Mouse (Mus musculus) common myeloid progenitor, adult 5-6 weeks (primary cell): ENCODE measurements at regions not wholly inside any gene's neighbourhood (a gene's known extent, or its start where the extent isn't known, plus 50 kb on each side); places are given as distances from the start of the nearest gene placed in this dataset.
A peak's percentile ranks its signal among the peaks of the same experiment; 100 is the strongest.
"Not testable (repeated sequence)": the region's sequence is repeated elsewhere in the genome, so short reads cannot be mapped to it uniquely, and the experiment has no call there.

Experiments used
- ATAC-seq: replicated peaks from 2 replicates; pipeline ENCODE4 v1.8.0; 2016; ENCODE audit warnings: low read depth, mild to moderate bottlenecking, moderate TSS enrichment, inconsistent platforms; ENCODE audit not compliant: poor library complexity, severe bottlenecking

- ATAC-seq, result no peak
Observed at GRCm38 (mm10) chr11:111897001-111897400, 831.0 kb downstream of the Kcnj2 start.

- no peak for ATAC-seq
Observed at GRCm38 (mm10) chr11:111904086-111904485, 838.1 kb downstream of the Kcnj2 start.

- no peak for ATAC-seq
Observed at GRCm38 (mm10) chr11:111913891-111914290, 847.9 kb downstream of the Kcnj2 start.

- no peak for ATAC-seq
Observed at GRCm38 (mm10) chr11:111926336-111926735, 855.7 kb upstream of the Sox9 start.

- ATAC-seq, result no peak
Observed at GRCm38 (mm10) chr11:111929366-111929765, 852.7 kb upstream of the Sox9 start.

GRCm38 (mm10) chr11:111932052-111932451, 850.0 kb upstream of the Sox9 start:
- no peak for ATAC-seq

- ATAC-seq, result no peak
Observed at GRCm38 (mm10) chr11:111944282-111944681, 837.7 kb upstream of the Sox9 start.

GRCm38 (mm10) chr11:111945806-111946205, 836.2 kb upstream of the Sox9 start:
- no peak for ATAC-seq

GRCm38 (mm10) chr11:111947671-111948070, 834.4 kb upstream of the Sox9 start:
- no peak for ATAC-seq

GRCm38 (mm10) chr11:111953421-111953820, 828.6 kb upstream of the Sox9 start:
- ATAC-seq, result no peak

- no peak for ATAC-seq
Observed at GRCm38 (mm10) chr11:111957721-111958287, 824.2 kb upstream of the Sox9 start.

- ATAC-seq, result no peak
Observed at GRCm38 (mm10) chr11:111961047-111961837, 820.8 kb upstream of the Sox9 start.

- ATAC-seq, result no peak
Observed at GRCm38 (mm10) chr11:111961846-111962245, 820.2 kb upstream of the Sox9 start.

GRCm38 (mm10) chr11:111964066-111964465, 818.0 kb upstream of the Sox9 start:
- no peak for ATAC-seq

GRCm38 (mm10) chr11:111966401-111966800, 815.6 kb upstream of the Sox9 start:
- ATAC-seq, result no peak

- ATAC-seq, result no peak
Observed at GRCm38 (mm10) chr11:111971001-111971400, 811.0 kb upstream of the Sox9 start.

- no peak for ATAC-seq
Observed at GRCm38 (mm10) chr11:111978667-111979066, 803.4 kb upstream of the Sox9 start.

- ATAC-seq, result no peak
Observed at GRCm38 (mm10) chr11:111996395-111996794, 785.6 kb upstream of the Sox9 start.

GRCm38 (mm10) chr11:112010848-112011247, 771.2 kb upstream of the Sox9 start:
- ATAC-seq, result not testable (repeated sequence)

- peak; percentile 52; the same call in 1 of the 2 replicates for ATAC-seq
Observed at GRCm38 (mm10) chr11:112017906-112018305, 764.1 kb upstream of the Sox9 start.

GRCm38 (mm10) chr11:112028031-112028430, 754.0 kb upstream of the Sox9 start:
- no peak for ATAC-seq

- ATAC-seq, result no peak
Observed at GRCm38 (mm10) chr11:112038741-112039140, 743.3 kb upstream of the Sox9 start.
